Comparison of ENCODE assay signal across 8 mouse cellular contexts in the genomic region with DNA sequence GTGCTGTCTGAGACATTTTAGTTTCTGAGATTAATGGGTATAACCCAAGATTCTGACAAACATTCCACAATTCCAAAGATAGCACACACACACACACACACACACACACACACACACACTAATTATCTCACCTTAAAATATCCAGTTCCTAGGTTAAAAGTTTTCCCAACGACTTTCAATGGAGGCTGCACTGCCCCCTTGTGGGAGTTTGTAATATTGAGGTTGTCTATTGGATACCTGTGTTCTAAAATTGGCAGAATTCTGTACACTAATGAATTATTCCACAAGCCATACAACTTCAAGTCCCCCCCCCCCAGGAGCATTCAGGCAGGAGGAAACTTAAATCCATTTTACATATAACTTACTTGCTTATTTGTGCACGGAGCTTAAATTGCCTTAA. TPM values are rescaled to one million over a fixed set of nuclear protein-coding genes. Genes with fewer than 3 reads are reported as not detected.
DNase-seq lines count a peak whose midpoint lies in the region; ATAC-seq lines count a peak whose summit lies in the region.

No protein-coding gene starts in this region.

- WGBS in neural tube, embryonic 15.5 days: 14% methylated on average over 2 of the region's 2 CpGs

- H3K27me3 ChIP-seq in neural tube, embryonic 15.5 days (replicated peaks): no peaks in the 10 kb centered on the region

- no peak overlapping the region for H3K4me3 ChIP-seq in neural tube, embryonic 15.5 days (replicated peaks)

- no peaks in the 10 kb centered on the region for H3K9me3 ChIP-seq in neural tube, embryonic 15.5 days (replicated peaks)

- H3K4me1 ChIP-seq in neural tube, embryonic 15.5 days: no peaks in the 10 kb centered on the region

- DNase-seq in heart, adult 11 months: peak; percentile 71
- DNase-seq in heart, adult 8-10 months (ENCODE audit: low spot score): no peak
- DNase-seq in neural tube, embryonic 10.5 days (ENCODE audit: extremely low spot score, low spot score): peak; percentile 44
- peak; percentile 54 for DNase-seq in ZHBTc4 (ENCODE audit: low read depth, low spot score)
- DNase-seq in gastrocnemius, postnatal 14 days: peak; percentile 21

- H3K27ac ChIP-seq in neural tube, embryonic 15.5 days (replicated peaks): no peak overlapping the region

- H3K9ac ChIP-seq in neural tube, embryonic 15.5 days (replicated peaks): no peak overlapping the region

- intact Hi-C loops in gastrocnemius, postnatal 14 days (cut with DNase I; ENCODE audit: low total_unique reads): loop anchor here (10.0 kb wide), 1 partner anchor 902 kb away; no protein-coding TSS in a partner anchor

- H3K4me2 ChIP-seq in neural tube, embryonic 15.5 days: no peak overlapping the region

- no peak for ATAC-seq in neural tube, embryonic 15.5 days (ENCODE audit: low FRiP score)
- ATAC-seq in megakaryocyte, adult 5-6 weeks (ENCODE audit: poor library complexity, severe bottlenecking): peak; percentile 45; the same call in 1 of the 2 replicates
- ATAC-seq in monocyte, adult 5-6 weeks (replicated peaks; ENCODE audit: insufficient number of reproducible peaks, low FRiP score, low TSS enrichment, poor library complexity, severe bottlenecking): no peak

- no peaks in the 10 kb centered on the region for H3K36me3 ChIP-seq in neural tube, embryonic 15.5 days

RNA-seq across cellular contexts. Expression of gene Prkg1, which starts 18.2 kb away (rescaled TPM):
- 10 to 100 TPM; 10.6 to 16.1 (median 12.2) TPM for total RNA-seq in heart, adult 8-10 months (2022)
- 7.8 and 8.1 TPM in 2 replicates for polyA plus RNA-seq in neural tube, embryonic 15.5 days (2015; fragmentation: Nextera tagmentation; extraction: Ambion mirVana)
- total RNA-seq in gastrocnemius, postnatal 14 days (2021): 10 to 100 TPM; 24.4 to 24.8 TPM
- total RNA-seq in megakaryocyte, adult 5-6 weeks (2015): 0.05 and 0.11 TPM in 2 replicates
- 0.11 and 0.12 TPM in 2 replicates for total RNA-seq in megakaryocyte, adult 5-6 weeks (2017)
- 0.49 to 0.64 TPM (median 0.57 TPM) in 3 replicates for total RNA-seq in monocyte, adult 5-6 weeks (2017)
